Mouse (Mus musculus) small intestine, adult 2 months (tissue): ENCODE results near the gene 1700025C18Rik.

Experiments
- CTCF ChIP-seq: fragments of 200-500 bp; IDR thresholded peaks from 2 replicates; pipeline ENCODE4 v1.5.1; 2012; ENCODE audit warnings: low read depth, mild to moderate bottlenecking, control low read depth, inconsistent platforms, low read length, moderate library complexity, mixed read lengths; ENCODE audit not compliant: insufficient replicate concordance, insufficient read length; ENCODE audit errors: extremely low read depth
- POLR2A ChIP-seq: fragments of 200-500 bp; IDR thresholded peaks from 2 replicates; pipeline ENCODE4 v1.6.1; 2012; ENCODE audit warnings: low read depth, mild to moderate bottlenecking, control low read depth, inconsistent platforms, low read length, moderate library complexity

DNA sequence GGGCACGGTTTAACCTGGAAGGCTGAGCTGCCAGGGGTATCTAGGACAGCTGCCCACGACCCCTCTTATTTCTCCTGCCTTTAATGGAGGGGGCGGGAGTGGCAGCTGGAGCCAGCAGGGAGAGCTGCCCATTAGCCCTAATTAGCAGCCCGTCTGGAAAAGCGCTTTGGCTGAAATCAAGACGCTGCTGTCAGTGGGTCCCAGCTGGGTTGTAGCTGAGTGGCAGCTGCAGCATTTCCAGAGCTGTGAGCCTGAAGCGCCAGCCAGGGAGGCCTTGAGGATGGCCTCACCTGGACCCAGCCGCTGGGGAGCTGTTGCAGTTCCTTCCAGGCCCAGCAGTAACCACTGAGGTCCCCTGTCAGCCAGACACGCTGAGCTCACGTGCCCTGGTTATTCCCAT, 5.8 kb upstream of the 1700025C18Rik start:
- TF ChIP-seq CTCF (no peak), POLR2A (no peak)
